Mouse (Mus musculus) lung, embryonic 16.5 days (tissue): ENCODE measurements at regions not wholly inside any gene's neighbourhood (a gene's known extent, or its start where the extent isn't known, plus 50 kb on each side); places are given as distances from the start of the nearest gene placed in this dataset.
A peak's percentile ranks its signal among the peaks of the same experiment; 100 is the strongest.

Experiments
- ATAC-seq: fragments of 200-750 bp; cut with Nextera tagmentation; 2 replicates; pipeline ENCODE4 v1.8.0; 2017; ENCODE audit warnings: low read depth, mild to moderate bottlenecking, moderate library complexity
- H3K27ac ChIP-seq: fragments of 300-500 bp; sonication (generic); 2 replicates; pipeline ENCODE4 v1.5.1; 2014; ENCODE audit warnings: mild to moderate bottlenecking, control low read depth, low read length
- H3K27me3 ChIP-seq: fragments of 300-500 bp; sonication (generic); 2 replicates; pipeline ENCODE4 v1.6.1; 2014; ENCODE audit warnings: low read depth, low read length, mixed read lengths; ENCODE audit not compliant: control insufficient read depth, insufficient read depth
- H3K36me3 ChIP-seq: fragments of 300-500 bp; sonication (generic); 2 replicates; pipeline ENCODE4 v1.6.1; 2014; ENCODE audit warnings: low read length; ENCODE audit not compliant: control insufficient read depth, insufficient read depth
- H3K4me1 ChIP-seq: fragments of 300-500 bp; sonication (generic); replicated peaks from 2 replicates; pipeline ENCODE4 v1.6.1; 2014; ENCODE audit warnings: low read length, mixed read lengths; ENCODE audit not compliant: control insufficient read depth, insufficient read depth
- H3K4me2 ChIP-seq: fragments of 300-500 bp; sonication (generic); 2 replicates; pipeline ENCODE4 v1.6.1; 2014; ENCODE audit warnings: low read depth, low read length, control low read depth
- H3K4me3 ChIP-seq: fragments of 300-500 bp; sonication (generic); 2 replicates; pipeline ENCODE4 v1.5.1; 2014; ENCODE audit warnings: mild to moderate bottlenecking, low read length, control low read depth
- H3K9ac ChIP-seq: fragments of 300-500 bp; sonication (generic); 2 replicates; pipeline ENCODE4 v1.6.1; 2014; ENCODE audit warnings: low read length, control low read depth
- H3K9me3 ChIP-seq: fragments of 300-500 bp; sonication (generic); 2 replicates; pipeline ENCODE4 v1.6.1; 2016; ENCODE audit warnings: low read length; ENCODE audit not compliant: control insufficient read depth
- WGBS: fragments of 180-500 bp; shearing (Covaris S2); extraction: QIAGEN DNeasy Blood & Tissue Kit; methylation state at CpG from one replicate; pipeline ENCODE4 v1.1.7; 2014; 5-methylcytosine and 5-hydroxymethylcytosine counted together

DNA sequence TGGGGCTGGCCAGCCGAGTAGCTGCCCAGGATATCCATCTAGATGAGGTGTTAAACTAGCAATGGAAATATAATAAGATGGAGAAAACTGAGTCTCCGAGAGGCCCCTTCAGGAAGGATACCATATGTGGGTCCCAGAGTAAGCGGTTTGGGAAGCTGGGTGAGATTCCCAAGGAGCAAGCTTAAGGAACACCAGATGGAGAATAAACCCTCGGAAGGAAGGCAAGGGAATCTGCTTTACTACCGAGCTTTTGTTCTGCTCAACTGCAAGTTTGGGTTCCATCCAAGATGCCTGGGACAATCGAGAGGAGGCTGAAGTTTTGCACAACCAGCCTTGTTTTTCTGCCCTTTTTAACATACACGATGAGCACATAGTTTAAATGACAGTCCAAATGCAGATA lies 164.9 kb upstream of the Osr1 start:
- Histone ChIP-seq H3K4me2 (no peak overlapping the region), H3K9me3 (no peaks in the 10 kb centered on the region), H3K4me1 (no peaks in the 10 kb centered on the region), H3K27ac (no peak overlapping the region), H3K36me3 (no peaks in the 10 kb centered on the region), H3K4me3 (no peak overlapping the region), H3K27me3 (no peaks in the 10 kb centered on the region), H3K9ac (no peak overlapping the region)
- no peak for ATAC-seq
- WGBS, result 50% methylated on average over 7 of the region's 7 CpGs

DNA sequence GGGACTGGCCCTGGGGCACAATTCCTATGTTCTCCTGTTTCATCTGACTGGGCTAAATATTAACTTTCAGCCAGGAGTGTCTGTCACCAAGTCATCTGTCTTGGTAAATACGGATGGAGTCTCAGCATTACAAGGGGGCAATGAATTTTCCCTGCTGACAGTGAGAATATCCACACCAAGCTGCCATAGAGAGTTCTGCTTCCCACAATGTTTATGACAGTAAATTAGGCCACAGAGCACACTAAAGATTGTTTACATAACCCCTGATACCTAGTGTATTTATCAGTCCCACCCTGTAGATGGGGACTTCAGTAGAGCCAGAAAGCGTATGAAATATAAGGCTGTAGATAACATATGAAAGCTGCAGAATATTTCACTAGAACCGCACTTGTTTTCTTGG lies 150.6 kb upstream of the Osr1 start:
- no peaks in the 10 kb centered on the region for H3K27me3 ChIP-seq
- no peak overlapping the region for H3K4me2 ChIP-seq
- no peak overlapping the region for H3K4me3 ChIP-seq
- no peaks in the 10 kb centered on the region for H3K4me1 ChIP-seq
- H3K36me3 ChIP-seq, result no peaks in the 10 kb centered on the region
- WGBS, result 23% methylated on average over 3 of the region's 3 CpGs
- ATAC-seq, result no peak
- no peak overlapping the region for H3K27ac ChIP-seq
- H3K9me3 ChIP-seq, result no peaks in the 10 kb centered on the region
- H3K9ac ChIP-seq, result no peak overlapping the region

DNA sequence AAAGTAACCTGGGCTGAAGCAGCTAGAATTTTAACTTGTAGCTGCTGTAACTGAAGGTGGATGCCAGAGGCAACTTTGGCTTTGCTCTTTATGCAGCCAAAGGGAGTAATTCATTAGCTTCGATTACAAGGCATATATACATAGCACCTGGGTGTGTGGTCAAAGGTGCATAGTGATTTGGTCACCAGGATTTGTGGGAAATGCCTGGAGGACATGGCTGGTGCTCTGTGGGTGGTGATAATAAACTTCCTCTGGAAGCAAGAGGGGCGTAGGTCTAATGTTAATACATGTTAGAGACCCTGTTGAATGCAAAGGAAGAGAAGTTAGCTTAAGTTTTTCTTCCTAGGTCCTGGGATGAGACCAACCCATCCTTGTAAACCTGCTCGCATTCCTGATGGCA lies 139.3 kb upstream of the Osr1 start:
- Histone ChIP-seq H3K4me3 (no peak overlapping the region), H3K27me3 (no peaks in the 10 kb centered on the region), H3K36me3 (no peaks in the 10 kb centered on the region), H3K4me1 (no peaks in the 10 kb centered on the region), H3K27ac (no peak overlapping the region), H3K9ac (no peak overlapping the region), H3K4me2 (no peak overlapping the region), H3K9me3 (no peaks in the 10 kb centered on the region)
- no peak for ATAC-seq
- WGBS, result 83% methylated on average over 3 of the region's 3 CpGs

DNA sequence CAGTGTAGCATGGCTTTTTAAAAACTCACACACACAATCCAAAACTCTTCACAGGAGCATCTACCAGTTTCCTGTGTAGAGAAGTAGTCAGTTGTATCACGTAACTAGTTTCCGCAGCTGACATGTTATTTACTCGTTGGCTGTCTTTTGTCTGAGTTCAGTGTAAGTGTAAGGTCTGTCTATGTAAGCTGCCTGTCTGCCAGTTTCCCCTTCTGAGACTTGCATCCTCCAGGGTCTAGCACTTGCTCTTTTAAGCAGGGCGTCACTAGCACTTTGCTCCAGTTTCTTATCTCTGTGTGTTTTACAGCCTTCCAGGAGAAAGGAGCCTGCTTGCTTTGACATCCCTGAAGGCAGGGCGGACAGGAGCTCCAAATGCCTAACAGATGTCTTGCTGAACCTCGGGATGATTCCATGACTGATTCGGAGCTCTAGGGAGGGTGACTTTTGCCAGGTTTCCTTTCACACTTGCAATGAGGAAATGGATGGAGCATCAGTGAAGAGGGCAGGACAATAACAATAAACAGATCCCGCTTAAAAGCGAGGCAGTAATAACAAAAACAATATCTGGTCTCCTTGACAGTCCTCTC lies 131.2 kb upstream of the Osr1 start:
- 13% methylated on average over 9 of the region's 9 CpGs for WGBS
- H3K9ac ChIP-seq, result no peak overlapping the region
- H3K4me2 ChIP-seq, result peak overlapping the region; percentile 9
- peak; percentile 51; the same call in 1 of the 2 replicates for ATAC-seq
- H3K27ac ChIP-seq, result no peak overlapping the region
- no peak overlapping the region for H3K4me3 ChIP-seq
- H3K4me1 ChIP-seq, result peaks cover 4% of the 10 kb centered on the region; the same call in 1 of the 2 replicates
- H3K9me3 ChIP-seq, result no peaks in the 10 kb centered on the region
- H3K27me3 ChIP-seq, result no peaks in the 10 kb centered on the region
- H3K36me3 ChIP-seq, result no peaks in the 10 kb centered on the region

DNA sequence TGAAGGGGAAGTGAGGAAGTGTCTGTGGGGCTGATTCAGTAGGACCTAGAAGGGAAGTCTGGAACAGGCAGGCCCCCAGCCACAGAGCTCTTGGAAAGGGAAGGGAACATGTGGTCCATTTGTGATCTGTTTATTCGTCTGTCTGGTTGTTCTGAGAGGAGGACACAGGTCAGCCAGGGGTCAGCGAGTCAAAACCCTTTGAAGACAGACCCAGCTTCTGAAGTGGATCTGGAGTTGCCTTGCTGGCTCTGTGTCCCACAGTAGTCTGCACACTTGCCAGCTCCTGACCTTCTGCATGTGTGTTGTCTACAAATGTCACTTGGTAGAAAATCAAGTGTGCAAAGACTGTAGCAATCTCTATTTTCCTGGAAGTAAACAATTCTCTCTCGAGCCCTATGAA lies 119.3 kb upstream of the Osr1 start:
- Histone ChIP-seq H3K4me1 (no peaks in the 10 kb centered on the region; the same call in 1 of the 2 replicates), H3K9ac (no peak overlapping the region), H3K4me2 (no peak overlapping the region), H3K36me3 (no peaks in the 10 kb centered on the region), H3K4me3 (no peak overlapping the region), H3K9me3 (no peaks in the 10 kb centered on the region), H3K27me3 (no peaks in the 10 kb centered on the region), H3K27ac (no peak overlapping the region)
- ATAC-seq, result peak; percentile 81
- WGBS, result 10% methylated on average over 3 of the region's 3 CpGs

DNA sequence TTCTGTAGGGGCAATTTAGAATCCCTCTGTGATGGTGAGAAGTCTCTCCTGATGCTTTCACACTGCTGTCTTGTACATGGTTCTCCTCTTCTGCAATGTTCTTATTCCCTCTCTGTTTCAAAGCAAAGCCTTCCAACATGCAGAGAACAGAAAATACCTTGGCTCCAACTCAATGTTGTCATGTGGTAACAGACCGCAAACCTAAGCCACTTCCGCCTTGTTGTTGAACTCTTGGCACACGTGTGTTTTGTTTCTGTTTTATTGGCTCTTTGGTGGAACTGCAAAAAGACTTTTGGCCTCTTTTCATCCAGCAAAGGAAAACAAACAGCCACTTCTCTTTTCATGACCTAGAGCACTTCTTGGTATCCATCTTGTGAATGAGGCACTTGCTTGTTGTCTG lies 109.7 kb upstream of the Osr1 start:
- H3K4me1 ChIP-seq, result no peaks in the 10 kb centered on the region
- H3K4me2 ChIP-seq, result no peak overlapping the region
- H3K9ac ChIP-seq, result no peak overlapping the region
- no peak overlapping the region for H3K4me3 ChIP-seq
- 52% methylated on average over 3 of the region's 3 CpGs for WGBS
- H3K9me3 ChIP-seq, result no peaks in the 10 kb centered on the region
- H3K27ac ChIP-seq, result no peak overlapping the region
- no peaks in the 10 kb centered on the region for H3K36me3 ChIP-seq
- no peak for ATAC-seq
- H3K27me3 ChIP-seq, result no peaks in the 10 kb centered on the region

DNA sequence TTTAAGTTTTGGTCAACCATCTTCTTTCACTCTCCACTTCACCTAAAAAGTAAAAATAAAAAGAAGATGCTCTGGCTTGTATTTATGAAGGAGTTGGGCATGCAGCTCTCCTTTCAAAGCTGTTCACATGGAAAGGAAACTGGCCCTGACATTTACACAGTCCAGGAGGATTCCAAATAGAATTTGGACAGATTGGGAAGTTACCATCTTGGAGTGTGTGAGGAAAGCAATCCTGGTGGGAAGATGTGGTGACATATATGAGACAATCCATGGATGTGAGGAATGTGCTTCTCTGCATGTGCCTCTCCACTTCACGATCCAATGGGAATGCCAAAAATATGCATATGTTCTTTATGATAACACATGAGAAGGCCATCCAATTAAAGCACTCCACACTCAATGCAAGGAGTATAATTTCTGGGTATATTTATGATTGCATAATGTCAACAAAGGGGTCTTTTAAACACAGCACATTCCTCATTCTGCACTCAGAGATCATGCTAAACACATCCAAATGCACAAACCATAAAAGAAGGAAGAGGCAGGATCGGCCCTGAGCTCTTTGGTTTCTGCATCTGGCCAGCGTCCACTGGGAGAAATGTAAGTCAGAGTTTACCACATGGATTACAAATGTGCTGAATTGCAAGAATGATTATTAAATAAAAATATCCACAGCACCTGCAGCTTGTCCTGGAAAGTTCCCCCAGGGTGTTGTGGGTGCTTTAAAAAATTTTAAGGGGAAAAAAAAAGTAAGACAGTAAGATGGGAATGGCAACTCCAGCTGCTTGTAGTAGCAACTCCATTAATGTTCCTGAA lies 100.1 kb upstream of the Osr1 start:
- WGBS, result 46% methylated on average over 3 of the region's 3 CpGs
- no peak overlapping the region for H3K27ac ChIP-seq
- H3K4me1 ChIP-seq, result no peaks in the 10 kb centered on the region
- no peaks in the 10 kb centered on the region for H3K36me3 ChIP-seq
- no peak overlapping the region for H3K4me2 ChIP-seq
- H3K4me3 ChIP-seq, result no peak overlapping the region
- H3K27me3 ChIP-seq, result no peaks in the 10 kb centered on the region
- no peak for ATAC-seq
- H3K9me3 ChIP-seq, result no peaks in the 10 kb centered on the region
- H3K9ac ChIP-seq, result no peak overlapping the region

DNA sequence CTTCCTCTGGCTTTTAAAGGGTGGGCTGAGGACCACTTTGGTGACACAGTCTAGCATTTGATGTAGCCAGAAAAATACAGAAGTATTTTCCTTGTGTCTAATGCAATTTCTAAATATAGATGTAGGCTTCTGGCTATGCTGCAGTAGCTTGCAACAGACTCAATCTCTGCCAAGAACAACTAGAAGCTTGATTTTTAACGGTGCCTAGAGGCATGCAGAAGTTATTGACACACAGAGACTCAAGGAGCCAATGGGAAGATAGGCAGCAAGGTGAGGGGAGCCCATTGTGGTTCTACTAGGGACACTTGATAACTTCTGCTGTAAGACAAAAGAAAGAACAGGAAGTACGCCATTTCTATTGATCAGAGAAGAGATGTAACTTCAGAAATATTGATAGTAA lies 94.1 kb upstream of the Osr1 start:
- no peak overlapping the region for H3K4me3 ChIP-seq
- H3K36me3 ChIP-seq, result no peaks in the 10 kb centered on the region
- 56% methylated on average over 2 of the region's 2 CpGs for WGBS
- no peaks in the 10 kb centered on the region for H3K27me3 ChIP-seq
- no peak overlapping the region for H3K4me2 ChIP-seq
- no peak overlapping the region for H3K9ac ChIP-seq
- H3K4me1 ChIP-seq, result no peaks in the 10 kb centered on the region
- no peak overlapping the region for H3K27ac ChIP-seq
- H3K9me3 ChIP-seq, result no peaks in the 10 kb centered on the region
- ATAC-seq, result no peak

DNA sequence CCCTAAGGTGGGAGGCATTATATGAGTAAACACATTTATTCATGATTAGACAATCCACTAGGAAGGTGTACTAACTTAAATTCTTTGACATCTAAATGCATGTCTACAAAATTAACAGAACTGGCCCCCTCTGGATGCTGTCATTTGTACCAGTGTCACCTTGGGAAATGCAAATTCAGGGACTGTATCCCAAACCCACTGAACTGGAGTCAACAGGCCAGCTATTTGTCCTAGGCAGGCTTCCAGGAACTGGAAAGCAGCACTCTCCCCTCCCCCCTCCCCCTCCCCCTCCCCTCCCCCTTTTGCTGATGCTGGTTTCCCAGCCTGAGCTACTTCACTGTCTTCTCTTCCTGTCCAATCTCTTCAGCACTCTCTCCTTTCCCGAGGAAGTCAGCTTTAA lies 91.7 kb upstream of the Osr1 start:
- ATAC-seq, result no peak
- H3K4me3 ChIP-seq, result no peak overlapping the region
- H3K9ac ChIP-seq, result no peak overlapping the region
- H3K27me3 ChIP-seq, result no peaks in the 10 kb centered on the region
- no peaks in the 10 kb centered on the region for H3K4me1 ChIP-seq
- no peaks in the 10 kb centered on the region for H3K9me3 ChIP-seq
- H3K27ac ChIP-seq, result no peak overlapping the region
- 11% methylated on average over 1 of the region's 1 CpGs for WGBS
- H3K36me3 ChIP-seq, result no peaks in the 10 kb centered on the region
- H3K4me2 ChIP-seq, result no peak overlapping the region
